Mouse (Mus musculus) layer of hippocampus, adult 11-12 months (tissue): ENCODE data around the gene Chst14.

ENCODE experiments used
- DNase-seq: peaks from one replicate; pipeline ENCODE4 v3.0.0; 2022; ENCODE audit warnings: low spot score

The Chst14 gene

DNA sequence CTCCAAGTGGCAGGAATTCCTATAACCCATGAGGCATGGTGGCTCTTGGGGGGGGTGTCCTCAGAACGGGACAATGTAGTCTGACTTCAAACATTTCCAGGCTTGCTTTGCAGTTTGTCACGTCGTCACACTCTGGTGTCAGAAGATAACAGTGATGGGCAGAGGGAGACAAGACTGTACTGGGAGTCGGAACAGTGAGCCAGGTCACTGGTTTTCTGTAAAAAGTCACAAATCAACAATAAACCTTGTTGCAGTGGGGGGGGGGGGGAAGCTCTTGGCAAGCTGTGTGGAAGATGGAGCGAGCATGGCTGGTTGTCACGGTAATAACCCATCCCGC lies 37.3 kb downstream of the Chst14 start:
- no peak for DNase-seq

DNA sequence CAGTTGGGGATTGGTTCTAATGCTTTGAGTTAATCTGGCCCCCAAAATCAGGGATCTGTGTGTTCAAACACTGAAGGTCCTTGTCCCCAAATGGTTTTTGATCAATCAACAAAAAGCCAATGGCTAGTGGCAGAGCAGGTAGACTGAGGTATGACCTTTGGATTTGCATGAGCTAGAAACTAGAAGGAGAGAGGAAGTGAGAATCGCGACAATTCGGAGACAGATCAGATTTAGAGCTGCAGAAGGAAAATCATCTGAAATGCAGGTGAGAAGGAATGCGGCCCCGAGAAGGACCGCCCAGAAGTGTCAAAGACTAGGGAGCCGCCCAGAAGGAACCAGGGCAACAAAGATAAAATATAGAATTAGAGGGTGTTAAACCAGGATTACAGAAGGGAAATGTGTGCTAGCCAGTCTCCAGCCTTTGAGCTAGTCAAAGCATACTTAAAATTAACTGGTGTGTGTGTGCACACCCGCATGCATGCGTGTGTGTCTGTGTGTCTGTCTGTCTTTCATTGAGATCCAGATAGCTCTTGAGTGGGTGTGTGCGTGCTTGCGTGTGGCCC lies 43.4 kb downstream of the Chst14 start:
- no peak for DNase-seq

DNA sequence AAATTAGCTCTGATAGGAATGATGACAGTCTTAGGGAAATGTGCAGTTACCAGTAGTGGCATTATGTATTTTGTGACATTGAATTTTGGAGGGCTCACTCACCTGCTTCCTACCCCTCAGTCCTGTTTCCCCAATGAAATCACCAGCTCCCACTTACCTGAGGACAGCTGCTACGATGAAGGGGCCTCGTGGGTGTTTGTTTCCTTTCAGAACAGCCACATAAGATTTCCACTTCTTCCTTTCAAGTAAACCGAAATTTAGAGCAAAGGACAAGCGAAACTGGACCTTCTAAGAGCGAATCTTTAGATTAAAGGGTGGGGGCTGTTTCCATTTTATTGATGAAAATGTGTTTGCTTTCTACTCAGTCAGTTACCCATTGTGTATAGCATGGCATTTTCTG lies 45.8 kb downstream of the Chst14 start:
- DNase-seq: no peak

DNA sequence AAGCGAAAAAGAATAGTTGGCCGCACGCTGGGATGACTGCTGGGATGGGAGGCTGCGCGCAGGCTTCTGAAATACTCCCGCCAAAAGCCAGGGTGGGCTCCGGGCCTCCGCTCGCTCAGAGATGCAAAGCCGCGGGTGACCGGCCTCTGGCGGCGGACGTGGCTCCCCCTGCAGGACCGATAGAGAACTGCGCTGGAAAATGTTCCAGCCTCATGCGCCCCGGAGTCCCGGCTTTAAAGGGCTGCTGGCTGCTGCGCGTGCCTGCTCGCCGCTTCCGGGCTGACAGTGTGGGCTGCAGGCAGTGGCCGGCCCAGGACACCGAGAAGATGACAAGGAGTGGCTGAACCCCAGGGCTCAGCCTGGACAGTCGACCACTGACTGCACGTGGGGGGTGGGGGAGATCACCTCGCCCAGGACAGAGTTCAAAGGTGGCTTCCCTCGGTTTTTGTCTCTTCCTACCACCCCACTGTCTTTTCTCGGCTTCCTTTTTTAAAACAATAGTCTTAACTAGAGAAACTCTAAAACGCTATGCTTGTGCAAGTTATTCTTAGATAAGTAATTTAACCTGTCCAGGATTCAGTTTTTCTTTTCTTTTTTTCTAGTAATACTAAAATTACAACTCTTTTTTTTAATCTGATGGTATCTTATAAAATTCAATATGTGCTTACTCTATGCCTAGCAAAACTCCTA lies 46.5 kb downstream of the Chst14 start:
- DNase-seq: peak; percentile 83

DNA sequence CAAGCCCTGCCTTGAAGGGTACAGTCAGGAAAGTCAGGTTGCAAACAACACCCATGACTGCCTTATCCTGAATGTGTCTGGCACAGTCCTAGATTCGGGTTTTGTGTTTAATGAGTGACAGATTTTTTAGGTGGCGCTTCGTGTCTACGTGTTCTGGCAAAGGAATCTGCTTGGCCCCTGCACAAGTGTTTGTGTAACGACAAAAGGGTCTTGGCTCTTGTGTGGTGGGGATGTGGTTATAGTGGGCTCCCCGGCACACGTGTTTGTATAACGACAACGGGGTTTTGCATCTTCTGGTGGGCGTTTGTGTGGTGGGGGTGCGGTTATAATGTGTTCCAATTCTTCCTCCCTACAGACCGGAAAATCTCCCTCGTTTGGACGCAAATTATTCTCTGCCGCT lies 49.6 kb downstream of the Chst14 start:
- no peak for DNase-seq

DNA sequence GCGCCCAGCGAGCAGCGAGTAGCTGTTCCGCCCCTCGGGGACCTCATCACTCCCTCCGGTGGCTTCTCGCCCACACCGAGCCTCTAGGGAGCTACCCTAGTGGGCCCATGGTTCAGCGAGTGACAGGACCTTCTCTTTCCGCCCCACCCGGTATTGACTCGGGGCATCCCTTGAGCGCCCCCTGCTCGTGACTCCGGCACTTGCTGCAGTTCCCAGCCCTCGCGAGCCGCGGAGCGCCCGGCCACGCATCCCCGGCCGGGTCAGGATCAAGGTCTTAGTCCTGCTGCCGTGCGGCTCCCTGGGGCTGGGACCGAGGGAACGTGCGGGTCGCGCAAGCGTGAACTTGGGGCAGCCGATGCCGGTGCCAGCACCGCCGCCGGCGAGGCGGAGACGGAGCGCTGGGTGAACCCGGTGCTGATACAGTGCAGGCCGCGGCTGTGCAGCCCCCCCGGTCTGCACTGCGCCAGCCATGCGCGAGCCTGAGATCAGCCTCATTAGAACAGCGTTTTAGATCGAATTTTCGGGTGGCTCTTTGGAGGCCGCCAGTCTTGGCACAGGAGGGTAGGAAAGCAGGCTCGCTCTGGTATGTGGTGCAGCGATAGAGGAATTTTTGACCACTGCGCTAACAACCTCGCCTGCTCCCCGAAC lies 50.1 kb downstream of the Chst14 start:
- DNase-seq: peak; percentile 86

DNA sequence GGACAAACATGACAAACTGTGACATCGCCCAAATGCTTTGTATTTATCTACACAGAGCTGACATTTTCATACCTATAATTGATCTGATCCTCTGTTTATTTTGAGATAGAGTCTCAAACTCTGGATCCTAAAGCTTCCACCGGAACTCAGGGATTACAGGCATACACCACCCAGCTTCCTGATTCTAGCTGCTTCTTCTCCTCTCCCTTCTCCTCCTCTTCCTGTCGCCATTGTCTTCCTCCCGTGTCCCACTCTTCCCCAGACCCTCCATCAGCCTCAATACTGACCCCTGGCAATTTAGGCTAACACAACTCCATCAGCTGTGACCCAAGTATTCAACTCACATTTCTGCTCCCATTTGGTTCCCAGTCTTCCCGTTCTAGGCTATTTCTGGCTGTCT lies 50.6 kb downstream of the Chst14 start:
- DNase-seq: no peak

DNA sequence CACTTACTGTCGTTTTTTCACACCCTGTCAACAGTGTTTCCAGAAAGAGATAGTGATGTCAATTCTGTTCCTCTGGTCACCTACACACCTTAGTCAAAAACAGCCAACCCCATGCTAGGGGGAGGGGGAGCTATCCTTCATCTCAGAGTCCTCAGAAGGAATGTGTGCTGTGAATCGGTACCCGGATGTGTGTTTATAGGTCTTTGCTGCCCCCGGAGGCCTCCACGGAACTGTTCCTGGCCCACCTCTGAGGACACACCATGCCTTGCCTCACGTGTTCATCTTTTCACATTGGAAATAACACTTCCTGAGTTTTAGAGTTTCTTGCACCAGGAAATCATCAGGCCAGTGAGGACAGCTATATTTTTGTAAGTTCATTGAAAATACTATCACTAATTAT lies 51.8 kb downstream of the Chst14 start:
- DNase-seq: no peak
